Mouse (Mus musculus) embryonic fibroblast, embryonic 13.5 days (primary cell): ENCODE data around the gene 4930402F06Rik.

Experiments
- CTCF ChIP-seq: IDR thresholded peaks from 2 replicates; pipeline ENCODE4 v1.5.1; 2011; ENCODE audit warnings: mild to moderate bottlenecking, control low read depth, low read length, moderate library complexity, borderline replicate concordance; ENCODE audit not compliant: insufficient read depth
- POLR2A ChIP-seq: IDR thresholded peaks from 2 replicates; pipeline ENCODE4 v1.6.1; 2011; ENCODE audit warnings: low read depth, mild to moderate bottlenecking, control low read depth, low read length, moderate library complexity

DNA sequence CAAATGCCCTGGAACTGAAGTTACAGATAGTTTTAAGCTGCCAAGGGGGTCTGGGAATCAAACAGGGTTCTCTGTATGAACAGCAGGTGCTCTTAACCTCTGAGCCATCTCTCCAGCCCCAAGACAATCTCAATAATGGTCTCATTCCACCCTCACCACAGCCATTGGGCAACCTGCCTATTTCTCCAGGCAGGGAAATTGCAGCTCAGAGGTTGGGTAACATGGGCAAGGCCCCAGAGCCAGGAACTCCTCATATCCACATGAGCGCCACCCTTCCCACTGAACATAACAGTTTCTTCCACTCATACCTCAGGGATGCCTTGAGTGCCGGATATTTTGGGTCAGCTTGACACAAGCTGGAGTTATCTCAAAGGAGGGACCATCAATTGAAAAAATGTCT lies 40.8 kb upstream of the 4930402F06Rik start:
- TF ChIP-seq CTCF = no peak
- no peak for TF ChIP-seq POLR2A
